Mouse (Mus musculus) embryonic facial prominence, embryonic 12.5 days (tissue): ENCODE data around the gene Lime1. TPM values are rescaled to one million over a fixed set of nuclear protein-coding genes. Genes with fewer than 3 reads are reported as not detected.

Experiments used
- ATAC-seq: fragments of 200-750 bp; cut with Nextera tagmentation; 2 replicates; pipeline ENCODE4 v1.8.0; 2017; ENCODE audit not compliant: insufficient number of reproducible peaks, insufficient read depth, low FRiP score, low TSS enrichment
- H3K27ac ChIP-seq: fragments of 300-500 bp; sonication (generic); 2 replicates; pipeline ENCODE4 v1.5.1; 2016; ENCODE audit warnings: mild to moderate bottlenecking
- H3K27me3 ChIP-seq: fragments of 300-500 bp; sonication (generic); 2 replicates; pipeline ENCODE4 v1.6.1; 2016; ENCODE audit warnings: mild to moderate bottlenecking, moderate library complexity
- H3K36me3 ChIP-seq: fragments of 300-500 bp; sonication (generic); 2 replicates; pipeline ENCODE4 v1.6.1; 2016; ENCODE audit warnings: mild to moderate bottlenecking
- H3K4me1 ChIP-seq: fragments of 300-500 bp; sonication (generic); 2 replicates; pipeline ENCODE4 v1.6.1; 2016
- H3K4me2 ChIP-seq: fragments of 300-500 bp; sonication (generic); replicated peaks from 2 replicates; pipeline ENCODE4 v1.6.1; 2016; ENCODE audit warnings: mild to moderate bottlenecking, moderate library complexity
- H3K4me3 ChIP-seq: fragments of 300-500 bp; sonication (generic); 2 replicates; pipeline ENCODE4 v1.5.1; 2016; ENCODE audit warnings: mild to moderate bottlenecking
- H3K9ac ChIP-seq: fragments of 300-500 bp; sonication (generic); 2 replicates; pipeline ENCODE4 v1.6.1; 2016; ENCODE audit warnings: mild to moderate bottlenecking, moderate library complexity
- H3K9me3 ChIP-seq: fragments of 300-500 bp; sonication (generic); 2 replicates; pipeline ENCODE4 v1.6.1; 2016; ENCODE audit warnings: mild to moderate bottlenecking, moderate library complexity
- WGBS: fragments of 180-500 bp; shearing (Covaris S2); methylation state at CpG from one replicate; pipeline ENCODE4 v1.1.7; 2016; 5-methylcytosine and 5-hydroxymethylcytosine counted together
- polyA plus RNA-seq: library from polyadenylated mRNA; unstranded; fragments of >200 nt; fragmentation: Nextera tagmentation; extraction: Ambion mirVana; gene quantifications from 2 replicates; pipeline ENCODE4 v1.2.1, GENCODE M21; 2016

The Lime1 gene
- polyA plus RNA-seq, 1 experiment from 2014 or later = 29.2 TPM

DNA sequence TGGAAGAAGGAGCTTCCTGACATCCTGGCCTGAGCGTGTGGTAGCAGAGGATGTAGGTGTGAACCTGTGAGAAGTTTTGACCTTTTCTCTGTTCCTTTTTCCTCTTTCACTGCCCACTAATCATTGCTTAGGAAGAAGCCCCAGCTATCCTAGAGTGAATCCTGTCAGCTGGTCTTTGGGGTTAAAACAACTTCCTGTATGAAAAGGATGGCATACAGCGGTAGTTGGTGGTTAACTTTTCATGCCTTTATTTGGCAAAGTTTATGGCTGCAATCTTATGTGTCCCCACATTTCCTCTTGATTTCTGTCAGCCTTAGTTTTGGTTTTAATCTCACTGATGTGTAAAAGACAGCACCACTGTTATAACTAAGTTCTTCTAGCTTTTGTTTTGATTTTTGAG lies 2.6 kb upstream of the Lime1 start:
- peaks cover 45% of the 10 kb centered on the region for H3K36me3 ChIP-seq
- no peaks in the 10 kb centered on the region for H3K27me3 ChIP-seq
- no peak for ATAC-seq
- no peak overlapping the region for H3K9ac ChIP-seq
- H3K4me3 ChIP-seq = no peak overlapping the region
- no peaks in the 10 kb centered on the region for H3K4me1 ChIP-seq
- H3K27ac ChIP-seq = no peak overlapping the region
- H3K4me2 ChIP-seq = no peak overlapping the region
- WGBS = 75% methylated on average over 2 of the region's 2 CpGs
- H3K9me3 ChIP-seq = no peaks in the 10 kb centered on the region

DNA sequence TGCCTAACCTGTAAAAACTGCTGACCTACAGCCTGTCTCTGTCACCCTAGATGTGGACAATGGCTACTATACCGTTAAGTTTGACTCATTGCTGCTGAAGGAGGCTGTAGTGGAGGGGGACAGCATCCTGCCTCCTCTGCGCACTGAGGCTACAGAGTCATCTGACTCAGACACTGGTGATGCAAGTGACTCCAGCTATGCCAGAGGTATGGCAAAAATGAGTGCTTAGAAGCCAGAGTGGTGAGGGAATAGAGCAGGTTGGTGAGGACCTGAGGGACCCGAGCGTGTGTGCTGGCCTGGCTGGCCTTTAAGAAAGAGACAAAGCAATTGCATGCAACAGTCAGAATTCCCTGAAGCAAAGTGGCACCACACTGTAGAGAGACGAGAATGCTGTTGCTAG lies 1.2 kb upstream of the Lime1 start:
- H3K27me3 ChIP-seq = no peaks in the 10 kb centered on the region
- no peak for ATAC-seq
- H3K4me2 ChIP-seq = no peak overlapping the region
- no peaks in the 10 kb centered on the region for H3K4me1 ChIP-seq
- no peak overlapping the region for H3K27ac ChIP-seq
- H3K4me3 ChIP-seq = no peak overlapping the region
- H3K9ac ChIP-seq = no peak overlapping the region
- H3K36me3 ChIP-seq = peaks cover 51% of the 10 kb centered on the region
- no peaks in the 10 kb centered on the region for H3K9me3 ChIP-seq
- WGBS = 94% methylated on average over 5 of the region's 5 CpGs

DNA sequence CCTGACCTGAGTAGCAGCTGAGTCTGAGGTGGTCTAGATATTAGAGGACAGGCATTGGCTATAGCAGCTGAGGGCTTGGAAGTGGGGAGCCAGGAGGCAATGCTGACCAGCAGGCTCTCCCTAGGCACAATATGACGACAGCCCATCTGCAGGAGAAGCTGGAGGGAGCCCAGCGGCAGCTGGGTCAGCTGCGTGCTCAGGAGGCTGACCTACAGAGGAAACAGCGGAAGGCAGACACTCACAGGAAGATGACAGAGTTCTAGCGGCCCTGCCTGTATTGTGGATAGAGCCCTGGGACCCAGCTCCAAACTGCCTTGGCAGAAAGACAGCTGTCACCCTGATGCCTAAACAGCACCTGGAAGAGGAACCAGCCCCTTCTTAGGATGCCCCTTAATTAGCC lies 373 bp downstream of the Lime1 start:
- Histone ChIP-seq H3K9ac (no peak overlapping the region), H3K4me2 (no peak overlapping the region), H3K27me3 (no peaks in the 10 kb centered on the region), H3K9me3 (no peaks in the 10 kb centered on the region), H3K36me3 (peaks cover 64% of the 10 kb centered on the region), H3K4me3 (no peak overlapping the region), H3K4me1 (no peaks in the 10 kb centered on the region), H3K27ac (no peak overlapping the region)
- 83% methylated on average over 5 of the region's 5 CpGs for WGBS
- no peak for ATAC-seq

DNA sequence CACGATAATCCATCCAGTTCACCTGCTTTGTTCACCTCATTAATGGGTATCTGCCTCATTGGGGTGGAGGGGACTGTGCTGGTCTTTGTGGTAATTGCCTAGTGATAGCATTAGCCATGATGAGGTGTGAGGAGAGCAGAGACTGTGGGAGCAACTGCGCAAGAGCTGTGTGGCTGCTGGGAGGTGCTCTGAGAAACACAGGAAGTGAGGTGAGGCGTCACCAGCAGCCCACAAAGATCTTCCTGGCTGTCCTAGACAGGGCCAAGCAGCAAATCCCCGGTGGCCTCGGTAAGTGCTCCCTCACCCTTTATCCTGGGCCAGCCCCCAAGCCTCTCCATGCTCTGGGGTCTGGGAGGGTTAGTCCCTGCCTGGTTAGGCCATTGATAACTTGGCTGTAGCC lies 1.2 kb downstream of the Lime1 start:
- Histone ChIP-seq H3K9ac (no peak overlapping the region), H3K27me3 (no peaks in the 10 kb centered on the region), H3K27ac (no peak overlapping the region), H3K4me3 (no peak overlapping the region), H3K9me3 (no peaks in the 10 kb centered on the region), H3K36me3 (peaks cover 70% of the 10 kb centered on the region), H3K4me2 (no peak overlapping the region), H3K4me1 (no peaks in the 10 kb centered on the region)
- WGBS = 92% methylated on average over 5 of the region's 5 CpGs
- no peak for ATAC-seq

GRCm38 (mm10) chr2:181381631-181382306 lies 1.9 kb downstream of the Lime1 start:
- H3K4me1 ChIP-seq = no peaks in the 10 kb centered on the region
- H3K36me3 ChIP-seq = peaks cover 74% of the 10 kb centered on the region
- ATAC-seq = no peak

GRCm38 (mm10) chr2:181384463-181384862 lies 4.6 kb downstream of the Lime1 start:
- WGBS = 81% methylated on average over 7 of the region's 7 CpGs
- H3K36me3 ChIP-seq = peaks cover 60% of the 10 kb centered on the region
- H3K4me2 ChIP-seq = no peak overlapping the region
- no peak overlapping the region for H3K27ac ChIP-seq
- H3K9me3 ChIP-seq = no peaks in the 10 kb centered on the region
- H3K9ac ChIP-seq = no peak overlapping the region
- no peak overlapping the region for H3K4me3 ChIP-seq
- no peak for ATAC-seq
- no peaks in the 10 kb centered on the region for H3K27me3 ChIP-seq
- H3K4me1 ChIP-seq = no peaks in the 10 kb centered on the region

More at GRCm38 (mm10) chr2:181381631-181382306, 1.9 kb downstream of the Lime1 start:
- 84% methylated on average over 6 of the region's 6 CpGs for WGBS
- Histone ChIP-seq H3K27ac (no peak overlapping the region), H3K27me3 (no peaks in the 10 kb centered on the region), H3K4me2 (no peak overlapping the region), H3K9ac (no peak overlapping the region), H3K4me3 (no peak overlapping the region), H3K9me3 (no peaks in the 10 kb centered on the region)

- 80% methylated on average over 4 of the region's 4 CpGs for WGBS
- peaks cover 55% of the 10 kb centered on the region for H3K36me3 ChIP-seq
- 0 out of 2 replicates have a peak, but pooled peaks have one; percentile 53 for ATAC-seq
- H3K27ac ChIP-seq = no peak overlapping the region
- H3K27me3 ChIP-seq = no peaks in the 10 kb centered on the region
- no peaks in the 10 kb centered on the region for H3K9me3 ChIP-seq
- no peaks in the 10 kb centered on the region for H3K4me1 ChIP-seq
- no peak overlapping the region for H3K9ac ChIP-seq
- no peak overlapping the region for H3K4me3 ChIP-seq
- H3K4me2 ChIP-seq = no peak overlapping the region
Observed at GRCm38 (mm10) chr2:181384919-181385391, 5.1 kb downstream of the Lime1 start.

DNA sequence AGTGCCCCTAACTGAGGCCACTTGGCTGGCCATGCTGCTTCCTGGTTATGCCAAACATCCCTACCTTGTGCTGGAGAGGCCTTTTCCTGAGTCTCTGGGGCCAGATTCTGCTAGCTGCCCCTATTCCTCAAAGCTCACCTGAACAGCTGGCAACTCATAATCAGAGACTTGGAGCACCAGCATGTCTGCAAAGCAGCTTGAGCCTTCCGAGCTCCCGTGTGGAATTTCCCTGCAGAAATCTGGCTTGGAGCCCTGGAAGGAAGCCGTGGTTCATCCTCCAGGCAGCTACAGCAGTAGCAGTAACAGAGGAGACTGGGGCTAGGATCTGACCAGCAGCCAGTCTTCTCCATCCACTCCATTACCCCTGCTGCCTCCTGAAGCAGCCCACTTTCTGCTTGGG lies 6.0 kb downstream of the Lime1 start:
- no peak overlapping the region for H3K4me2 ChIP-seq
- no peaks in the 10 kb centered on the region for H3K4me1 ChIP-seq
- H3K9ac ChIP-seq = no peak overlapping the region
- H3K36me3 ChIP-seq = peaks cover 45% of the 10 kb centered on the region
- ATAC-seq = no peak
- H3K27ac ChIP-seq = no peak overlapping the region
- no peak overlapping the region for H3K4me3 ChIP-seq
- no peaks in the 10 kb centered on the region for H3K27me3 ChIP-seq
- WGBS = 85% methylated on average over 3 of the region's 3 CpGs
- no peaks in the 10 kb centered on the region for H3K9me3 ChIP-seq

DNA sequence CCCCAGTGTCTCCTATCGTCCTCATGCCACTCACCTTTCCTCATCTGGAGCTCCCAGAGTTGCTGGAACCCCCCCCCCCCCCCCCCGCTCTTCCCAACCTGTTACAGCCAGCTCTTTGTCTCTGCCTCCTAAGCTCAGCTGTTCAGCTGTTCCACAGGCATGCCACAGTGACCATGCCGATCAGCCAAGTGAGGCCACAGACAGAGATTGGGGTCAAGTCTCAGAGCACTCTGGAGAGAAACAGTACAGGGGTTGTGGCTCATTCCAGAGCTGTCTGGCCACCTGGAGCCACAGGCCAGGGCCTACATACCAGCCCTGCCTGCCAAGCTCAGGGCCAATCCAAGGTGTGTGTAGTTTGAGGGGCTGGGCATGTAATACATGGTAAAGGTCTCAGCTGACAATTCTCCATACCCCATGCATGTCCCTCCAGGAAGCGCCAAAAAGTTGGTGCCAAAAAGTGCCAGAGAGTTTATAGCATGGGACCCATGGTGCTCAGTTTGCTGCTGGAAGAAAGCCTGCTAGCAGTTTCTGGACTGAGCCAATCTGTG lies 6.9 kb downstream of the Lime1 start:
- ATAC-seq = no peak
- H3K36me3 ChIP-seq = peaks cover 44% of the 10 kb centered on the region

GRCm38 (mm10) chr2:181390136-181390870 lies 10.4 kb downstream of the Lime1 start:
- H3K9ac ChIP-seq = no peak overlapping the region
- no peak overlapping the region for H3K27ac ChIP-seq
- H3K4me3 ChIP-seq = no peak overlapping the region
- ATAC-seq = no peak
- H3K9me3 ChIP-seq = no peaks in the 10 kb centered on the region
- H3K36me3 ChIP-seq = peaks cover 14% of the 10 kb centered on the region
- 75% methylated on average over 4 of the region's 4 CpGs for WGBS
- no peak overlapping the region for H3K4me2 ChIP-seq
- H3K4me1 ChIP-seq = no peaks in the 10 kb centered on the region
- no peaks in the 10 kb centered on the region for H3K27me3 ChIP-seq

More for the DNA sequence above, 6.9 kb downstream of the Lime1 start:
- no peaks in the 10 kb centered on the region for H3K9me3 ChIP-seq
- H3K27me3 ChIP-seq = no peaks in the 10 kb centered on the region
- no peak overlapping the region for H3K27ac ChIP-seq
- H3K9ac ChIP-seq = no peak overlapping the region
- no peak overlapping the region for H3K4me2 ChIP-seq
- WGBS = 82% methylated on average over 3 of the region's 4 CpGs
- no peaks in the 10 kb centered on the region for H3K4me1 ChIP-seq
- H3K4me3 ChIP-seq = no peak overlapping the region

DNA sequence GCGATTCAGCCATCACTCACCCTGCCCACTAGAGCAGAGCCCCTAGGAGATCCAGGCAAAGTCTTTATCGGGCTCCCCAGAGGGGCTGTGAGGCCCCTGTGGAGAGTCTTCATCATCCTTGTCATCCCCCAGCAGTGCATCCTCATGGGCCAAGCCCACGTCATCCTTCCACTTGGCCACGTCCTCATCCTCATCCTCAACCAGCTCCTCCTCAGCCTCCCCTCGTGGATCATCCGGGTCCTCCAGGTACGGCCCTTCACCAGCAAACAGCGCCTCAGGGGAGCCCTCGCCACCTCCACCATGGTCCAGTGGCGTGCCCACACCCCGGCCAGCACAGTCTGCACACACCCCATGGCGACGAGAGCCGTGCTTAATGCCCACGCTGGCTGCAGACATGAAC lies 11.1 kb downstream of the Lime1 start:
- no peak overlapping the region for H3K4me3 ChIP-seq
- 87% methylated on average over 15 of the region's 15 CpGs for WGBS
- H3K9me3 ChIP-seq = no peaks in the 10 kb centered on the region
- ATAC-seq = no peak
- H3K36me3 ChIP-seq = peaks cover 9% of the 10 kb centered on the region
- no peaks in the 10 kb centered on the region for H3K4me1 ChIP-seq
- H3K27ac ChIP-seq = no peak overlapping the region
- H3K27me3 ChIP-seq = no peaks in the 10 kb centered on the region
- no peak overlapping the region for H3K4me2 ChIP-seq
- H3K9ac ChIP-seq = no peak overlapping the region

- no peak overlapping the region for H3K27ac ChIP-seq
- no peak overlapping the region for H3K9ac ChIP-seq
- no peaks in the 10 kb centered on the region for H3K9me3 ChIP-seq
- WGBS = 70% methylated on average over 2 of the region's 2 CpGs
- no peak for ATAC-seq
- no peaks in the 10 kb centered on the region for H3K4me1 ChIP-seq
- 0 out of 2 replicates have a peak, but pooled peaks cover 4% of the 10 kb centered on the region for H3K36me3 ChIP-seq
- H3K27me3 ChIP-seq = no peaks in the 10 kb centered on the region
- H3K4me3 ChIP-seq = no peak overlapping the region
- H3K4me2 ChIP-seq = no peak overlapping the region
Observed at GRCm38 (mm10) chr2:181391541-181391940, 11.7 kb downstream of the Lime1 start.
